Mouse (Mus musculus) embryonic facial prominence, embryonic 15.5 days (tissue): ENCODE data around the gene Unc80. TPM values are rescaled to one million over a fixed set of nuclear protein-coding genes. Genes with fewer than 3 reads are reported as not detected.

ENCODE experiments used
- ATAC-seq: fragments of 200-750 bp; cut with Nextera tagmentation; 2 replicates; pipeline ENCODE4 v1.8.0; 2017; ENCODE audit warnings: low read depth, moderate TSS enrichment; ENCODE audit not compliant: insufficient number of reproducible peaks, low FRiP score, low TSS enrichment
- H3K27ac ChIP-seq: fragments of 300-500 bp; sonication (generic); replicated peaks from 2 replicates; pipeline ENCODE4 v1.5.1; 2015; ENCODE audit warnings: mild to moderate bottlenecking, inconsistent platforms
- H3K27me3 ChIP-seq: fragments of 300-500 bp; sonication (generic); 2 replicates; pipeline ENCODE4 v1.6.1; 2015; ENCODE audit warnings: inconsistent platforms
- H3K36me3 ChIP-seq: fragments of 300-500 bp; sonication (generic); 2 replicates; pipeline ENCODE4 v1.6.1; 2015; ENCODE audit warnings: mild to moderate bottlenecking, inconsistent platforms
- H3K4me1 ChIP-seq: fragments of 300-500 bp; sonication (generic); 2 replicates; pipeline ENCODE4 v1.6.1; 2015; ENCODE audit warnings: inconsistent platforms
- H3K4me2 ChIP-seq: fragments of 300-500 bp; sonication (generic); replicated peaks from 2 replicates; pipeline ENCODE4 v1.6.1; 2015; ENCODE audit warnings: mild to moderate bottlenecking, inconsistent platforms
- H3K4me3 ChIP-seq: fragments of 300-500 bp; sonication (generic); replicated peaks from 2 replicates; pipeline ENCODE4 v1.5.1; 2015; ENCODE audit warnings: mild to moderate bottlenecking, inconsistent platforms
- H3K9ac ChIP-seq: fragments of 300-500 bp; sonication (generic); 2 replicates; pipeline ENCODE4 v1.6.1; 2015; ENCODE audit warnings: inconsistent platforms
- H3K9me3 ChIP-seq: fragments of 300-500 bp; sonication (generic); replicated peaks from 2 replicates; pipeline ENCODE4 v1.6.1; 2016; ENCODE audit warnings: inconsistent platforms
- WGBS: fragments of 180-500 bp; shearing (Covaris S2); methylation state at CpG from one replicate; pipeline ENCODE4 v1.1.7; 2015; 5-methylcytosine and 5-hydroxymethylcytosine counted together
- polyA plus RNA-seq: library from polyadenylated mRNA; unstranded; fragments of >200 nt; fragmentation: Nextera tagmentation; extraction: Ambion mirVana; gene quantifications from 2 replicates; pipeline ENCODE4 v1.2.1, GENCODE M21; 2015

Unc80 gene
- polyA plus RNA-seq, 1 experiment from 2014 or later, result 0.11 TPM

GRCm38 (mm10) chr1:66482751-66483150 is 14.6 kb downstream of the Unc80 start:
- H3K27me3 ChIP-seq, result no peaks in the 10 kb centered on the region
- no peaks in the 10 kb centered on the region for H3K36me3 ChIP-seq
- no peak overlapping the region for H3K27ac ChIP-seq
- no peaks in the 10 kb centered on the region for H3K9me3 ChIP-seq
- ATAC-seq, result no peak
- H3K9ac ChIP-seq, result no peak overlapping the region
- H3K4me1 ChIP-seq, result no peaks in the 10 kb centered on the region
- no peak overlapping the region for H3K4me2 ChIP-seq
- WGBS, result 77% methylated on average over 3 of the region's 3 CpGs
- H3K4me3 ChIP-seq, result no peak overlapping the region

GRCm38 (mm10) chr1:66493064-66493463 is 24.9 kb downstream of the Unc80 start:
- Histone ChIP-seq H3K4me3 (no peak overlapping the region), H3K27ac (no peak overlapping the region), H3K4me2 (no peak overlapping the region), H3K9ac (no peak overlapping the region), H3K4me1 (no peaks in the 10 kb centered on the region), H3K27me3 (no peaks in the 10 kb centered on the region), H3K36me3 (no peaks in the 10 kb centered on the region), H3K9me3 (no peaks in the 10 kb centered on the region)
- WGBS, result 78% methylated on average over 6 of the region's 6 CpGs
- no peak for ATAC-seq

DNA sequence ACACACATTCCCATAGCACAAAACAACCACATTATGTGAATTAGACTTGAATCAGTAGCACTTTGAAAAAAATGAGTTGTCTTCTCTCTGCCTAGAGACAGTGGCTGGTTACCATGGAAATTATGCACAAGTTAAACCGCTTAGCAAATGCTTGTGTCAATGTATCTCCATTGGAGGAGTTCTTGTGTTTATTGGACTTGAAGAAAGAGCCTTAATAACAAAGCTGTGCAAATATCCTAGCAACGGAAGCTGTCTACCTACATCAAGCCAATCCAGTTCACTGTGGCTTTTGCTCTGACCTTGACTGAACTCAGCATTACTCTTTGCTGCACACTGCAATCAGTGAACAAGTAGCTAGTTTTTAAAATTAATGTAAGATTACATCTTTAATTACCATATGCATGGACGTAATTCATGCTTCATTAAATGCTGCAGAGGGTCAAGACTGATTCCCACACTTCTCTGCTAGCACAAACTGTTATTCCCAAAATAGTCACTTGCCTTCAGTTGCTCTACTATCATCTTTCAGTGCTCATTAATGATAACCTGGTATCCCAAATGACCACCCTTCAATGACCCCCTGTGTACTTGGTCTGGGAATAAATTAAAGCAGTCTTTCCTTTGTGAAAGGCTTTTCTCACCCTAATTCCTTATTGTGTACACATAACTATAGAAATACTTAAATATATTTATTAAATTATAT is 27.3 kb downstream of the Unc80 start:
- Histone ChIP-seq H3K27me3 (no peaks in the 10 kb centered on the region), H3K36me3 (no peaks in the 10 kb centered on the region), H3K9me3 (no peaks in the 10 kb centered on the region), H3K4me3 (no peak overlapping the region), H3K27ac (no peak overlapping the region), H3K4me2 (no peak overlapping the region), H3K4me1 (no peaks in the 10 kb centered on the region), H3K9ac (no peak overlapping the region)
- ATAC-seq, result no peak
- 72% methylated on average over 3 of the region's 3 CpGs for WGBS

DNA sequence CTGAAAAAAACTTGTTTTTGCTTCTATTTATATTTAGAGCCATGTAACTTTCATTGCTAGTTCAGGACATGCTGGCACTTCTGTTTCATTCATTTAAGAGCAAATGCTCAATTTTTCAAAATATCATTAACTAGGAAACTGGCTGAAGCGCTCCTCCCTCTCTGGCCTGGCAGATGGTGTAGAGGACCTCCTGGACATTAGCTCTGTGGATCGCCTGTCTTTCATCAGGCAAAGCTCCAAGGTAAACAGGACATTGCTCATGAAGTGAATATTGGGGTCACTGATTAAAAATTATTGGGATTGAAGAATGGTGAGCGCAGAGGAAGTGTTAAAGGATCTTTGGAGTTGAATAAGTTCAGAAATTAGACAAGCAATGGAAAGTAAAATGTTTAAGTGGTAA is 82.6 kb downstream of the Unc80 start:
- 86% methylated on average over 3 of the region's 3 CpGs for WGBS
- ATAC-seq, result no peak
- no peak overlapping the region for H3K9ac ChIP-seq
- H3K4me3 ChIP-seq, result no peak overlapping the region
- H3K27ac ChIP-seq, result no peak overlapping the region
- no peaks in the 10 kb centered on the region for H3K9me3 ChIP-seq
- H3K4me2 ChIP-seq, result no peak overlapping the region
- no peaks in the 10 kb centered on the region for H3K36me3 ChIP-seq
- H3K4me1 ChIP-seq, result no peaks in the 10 kb centered on the region
- no peaks in the 10 kb centered on the region for H3K27me3 ChIP-seq

DNA sequence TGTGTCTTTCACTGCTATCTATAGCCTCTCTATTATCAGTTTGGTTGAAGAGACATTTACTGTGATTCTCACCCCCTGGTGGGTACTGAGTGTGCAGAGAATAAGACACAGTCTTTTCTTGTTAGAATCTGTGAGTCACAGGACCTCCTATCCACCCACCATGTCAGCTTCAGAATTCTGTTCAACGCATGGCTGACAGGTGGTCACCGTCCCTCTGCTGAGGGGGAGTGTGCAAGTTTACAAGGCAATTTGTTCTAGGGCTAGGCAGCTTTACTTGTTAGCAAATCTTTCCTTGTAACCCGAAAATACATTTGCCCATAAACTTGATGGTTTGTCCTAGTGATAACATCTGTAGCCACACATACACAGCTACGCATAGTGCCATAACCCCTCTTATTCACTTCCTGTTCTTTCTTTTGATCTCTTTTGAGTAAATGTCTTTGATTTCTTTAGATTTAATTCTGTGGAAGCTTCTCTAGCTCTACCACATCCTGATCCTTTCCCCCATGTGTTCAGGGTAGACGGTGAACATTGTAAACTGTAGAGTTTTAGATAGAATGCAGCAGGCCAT is 84.3 kb downstream of the Unc80 start:
- no peak for ATAC-seq
- 59% methylated on average over 5 of the region's 5 CpGs for WGBS
- Histone ChIP-seq H3K4me1 (no peaks in the 10 kb centered on the region), H3K36me3 (no peaks in the 10 kb centered on the region), H3K4me3 (no peak overlapping the region), H3K27me3 (no peaks in the 10 kb centered on the region), H3K27ac (no peak overlapping the region), H3K9ac (no peak overlapping the region), H3K9me3 (no peaks in the 10 kb centered on the region), H3K4me2 (no peak overlapping the region)

- Histone ChIP-seq H3K9me3 (no peaks in the 10 kb centered on the region), H3K4me2 (no peak overlapping the region), H3K36me3 (no peaks in the 10 kb centered on the region), H3K4me1 (no peaks in the 10 kb centered on the region), H3K27me3 (no peaks in the 10 kb centered on the region), H3K4me3 (no peak overlapping the region), H3K9ac (no peak overlapping the region), H3K27ac (no peak overlapping the region)
- no peak for ATAC-seq
- WGBS, result 85% methylated on average over 1 of the region's 1 CpGs
Measured at GRCm38 (mm10) chr1:66561636-66562270, 93.6 kb downstream of the Unc80 start.

- 64% methylated on average over 2 of the region's 2 CpGs for WGBS
- H3K4me1 ChIP-seq, result no peaks in the 10 kb centered on the region
- no peak for ATAC-seq
Measured at GRCm38 (mm10) chr1:66562332-66562731, 94.2 kb downstream of the Unc80 start.

GRCm38 (mm10) chr1:66569736-66570135 is 101.6 kb downstream of the Unc80 start:
- H3K4me1 ChIP-seq, result no peaks in the 10 kb centered on the region
- no peak overlapping the region for H3K4me3 ChIP-seq
- H3K9me3 ChIP-seq, result no peaks in the 10 kb centered on the region
- WGBS, result 76% methylated on average over 13 of the region's 13 CpGs
- no peaks in the 10 kb centered on the region for H3K27me3 ChIP-seq
- no peak overlapping the region for H3K9ac ChIP-seq
- no peak for ATAC-seq
- no peak overlapping the region for H3K4me2 ChIP-seq
- H3K36me3 ChIP-seq, result no peaks in the 10 kb centered on the region
- no peak overlapping the region for H3K27ac ChIP-seq

More at GRCm38 (mm10) chr1:66562332-66562731, 94.2 kb downstream of the Unc80 start:
- H3K9me3 ChIP-seq, result no peaks in the 10 kb centered on the region
- no peak overlapping the region for H3K27ac ChIP-seq
- no peaks in the 10 kb centered on the region for H3K36me3 ChIP-seq
- H3K9ac ChIP-seq, result no peak overlapping the region
- no peak overlapping the region for H3K4me3 ChIP-seq
- H3K4me2 ChIP-seq, result no peak overlapping the region
- H3K27me3 ChIP-seq, result no peaks in the 10 kb centered on the region

DNA sequence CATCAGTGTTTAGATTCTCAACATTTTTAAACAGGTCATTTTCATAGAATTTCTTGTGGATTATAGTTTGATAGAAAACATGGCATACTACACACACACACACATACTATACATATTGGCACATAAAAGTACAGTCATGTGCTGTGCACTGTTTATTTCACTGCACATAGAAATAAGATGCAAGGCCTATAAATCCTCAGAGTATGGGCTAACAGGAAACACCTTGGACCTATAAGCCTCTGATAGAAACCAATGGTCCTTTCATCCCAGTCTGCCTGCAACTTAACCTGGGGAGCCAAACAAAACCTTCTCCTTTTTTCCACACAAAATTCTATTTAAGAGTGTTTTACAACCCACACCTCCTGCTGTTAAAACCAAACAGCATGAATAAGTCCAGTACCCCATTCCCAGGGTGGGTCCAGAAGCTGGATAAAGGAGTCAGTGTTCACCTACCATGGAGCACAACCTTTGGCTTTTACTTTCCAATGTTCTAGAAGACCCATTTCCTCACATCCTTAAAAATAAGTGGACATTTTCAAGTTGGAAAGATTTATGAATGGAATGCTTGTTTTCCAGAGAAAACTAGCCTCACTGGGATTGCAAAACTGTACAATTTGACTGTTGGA is 129.1 kb downstream of the Unc80 start:
- Histone ChIP-seq H3K4me3 (no peak overlapping the region), H3K4me2 (no peak overlapping the region), H3K27ac (no peak overlapping the region), H3K36me3 (no peaks in the 10 kb centered on the region), H3K4me1 (no peaks in the 10 kb centered on the region), H3K9me3 (no peaks in the 10 kb centered on the region), H3K9ac (no peak overlapping the region), H3K27me3 (no peaks in the 10 kb centered on the region)
- no peak for ATAC-seq

DNA sequence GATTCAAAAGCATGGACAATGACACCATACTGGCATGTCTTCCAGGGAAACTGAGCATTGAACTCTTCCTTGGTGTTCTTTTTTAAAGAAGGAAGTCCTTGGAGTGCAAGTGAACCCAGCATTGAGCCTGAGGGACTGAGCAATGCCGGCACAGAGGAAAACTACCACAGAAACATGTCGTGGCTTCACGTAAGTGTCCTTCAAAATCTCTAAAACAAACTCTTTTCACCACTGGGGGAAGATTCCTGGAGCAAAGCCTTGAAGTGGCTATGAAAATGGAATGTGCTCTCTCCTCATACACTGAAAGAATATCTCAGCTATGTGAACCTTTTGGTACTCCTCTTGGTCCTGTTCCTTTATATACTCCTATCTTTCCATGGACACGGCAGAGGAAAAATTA is 140.1 kb downstream of the Unc80 start:
- 81% methylated on average over 4 of the region's 4 CpGs for WGBS
- Histone ChIP-seq H3K4me1 (no peaks in the 10 kb centered on the region), H3K4me3 (no peak overlapping the region), H3K9me3 (no peaks in the 10 kb centered on the region), H3K36me3 (no peaks in the 10 kb centered on the region), H3K9ac (no peak overlapping the region), H3K4me2 (no peak overlapping the region), H3K27me3 (no peaks in the 10 kb centered on the region), H3K27ac (no peak overlapping the region)
- no peak for ATAC-seq

DNA sequence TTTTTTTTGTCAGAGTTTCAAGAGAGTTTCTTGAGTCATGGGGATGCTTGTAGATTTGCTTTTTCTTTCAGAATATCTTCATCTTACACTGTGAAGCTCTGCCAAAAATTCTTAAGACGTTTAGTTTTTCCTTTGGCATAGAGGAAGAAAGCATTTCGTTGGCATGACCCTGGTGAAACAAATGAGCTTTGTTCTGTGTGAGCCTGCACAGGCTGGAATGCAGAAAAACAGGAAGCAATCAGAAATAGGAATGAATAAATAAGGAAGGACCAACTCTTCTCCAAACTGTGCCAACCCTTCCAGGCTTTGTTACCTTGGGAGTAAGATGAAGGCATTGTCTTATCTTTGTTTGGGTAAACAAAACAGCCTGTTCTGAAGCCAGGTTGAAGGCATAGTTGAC is 149.0 kb downstream of the Unc80 start:
- Histone ChIP-seq H3K4me2 (no peak overlapping the region), H3K4me3 (no peak overlapping the region), H3K4me1 (no peaks in the 10 kb centered on the region), H3K36me3 (no peaks in the 10 kb centered on the region), H3K9me3 (no peaks in the 10 kb centered on the region), H3K9ac (no peak overlapping the region), H3K27me3 (no peaks in the 10 kb centered on the region), H3K27ac (no peak overlapping the region)
- ATAC-seq, result no peak
- WGBS, result 7% methylated on average over 2 of the region's 2 CpGs
